Mouse (Mus musculus) embryonic facial prominence, embryonic 13.5 days (tissue): Measurements from ENCODE around the gene Col5a1. TPM values are rescaled to one million over a fixed set of nuclear protein-coding genes. Genes with fewer than 3 reads are reported as not detected.

ENCODE experiments used
- ATAC-seq: fragments of 200-750 bp; cut with Nextera tagmentation; 2 replicates; pipeline ENCODE4 v1.8.0; 2017; ENCODE audit warnings: low read depth; ENCODE audit not compliant: insufficient number of reproducible peaks, insufficient read depth, low FRiP score, low TSS enrichment
- H3K27ac ChIP-seq: fragments of 300-500 bp; sonication (generic); 2 replicates; pipeline ENCODE4 v1.5.1; 2015; ENCODE audit warnings: moderate library complexity, mild to moderate bottlenecking, inconsistent platforms
- H3K27me3 ChIP-seq: fragments of 300-500 bp; sonication (generic); 2 replicates; pipeline ENCODE4 v1.6.1; 2015; ENCODE audit warnings: mild to moderate bottlenecking, inconsistent platforms
- H3K36me3 ChIP-seq: fragments of 300-500 bp; sonication (generic); 2 replicates; pipeline ENCODE4 v1.6.1; 2015; ENCODE audit warnings: mild to moderate bottlenecking, inconsistent platforms
- H3K4me1 ChIP-seq: fragments of 300-500 bp; sonication (generic); 2 replicates; pipeline ENCODE4 v1.6.1; 2015; ENCODE audit warnings: inconsistent platforms
- H3K4me2 ChIP-seq: fragments of 300-500 bp; sonication (generic); 2 replicates; pipeline ENCODE4 v1.6.1; 2015; ENCODE audit warnings: moderate library complexity, mild to moderate bottlenecking, inconsistent platforms
- H3K4me3 ChIP-seq: fragments of 300-500 bp; sonication (generic); 2 replicates; pipeline ENCODE4 v1.5.1; 2015; ENCODE audit warnings: mild to moderate bottlenecking, inconsistent platforms
- H3K9ac ChIP-seq: fragments of 300-500 bp; sonication (generic); 2 replicates; pipeline ENCODE4 v1.6.1; 2015; ENCODE audit warnings: mild to moderate bottlenecking, inconsistent platforms
- H3K9me3 ChIP-seq: fragments of 300-500 bp; sonication (generic); 2 replicates; pipeline ENCODE4 v1.6.1; 2016; ENCODE audit warnings: inconsistent platforms
- WGBS: fragments of 180-500 bp; shearing (Covaris S2); methylation state at CpG from one replicate; pipeline ENCODE4 v1.1.7; 2015; ENCODE audit warnings: mixed read lengths; 5-methylcytosine and 5-hydroxymethylcytosine counted together
- polyA plus RNA-seq: library from polyadenylated mRNA; unstranded; fragments of >200 nt; fragmentation: Nextera tagmentation; extraction: Ambion mirVana; gene quantifications from 2 replicates; pipeline ENCODE4 v1.2.1, GENCODE M21; 2015

Col5a1 gene
- polyA plus RNA-seq, 1 experiment from 2014 or later, result 104 TPM

- WGBS, result 77% methylated on average over 4 of the region's 4 CpGs
- no peak overlapping the region for H3K4me3 ChIP-seq
- ATAC-seq, result no peak
- H3K9me3 ChIP-seq, result no peaks in the 10 kb centered on the region
- no peak overlapping the region for H3K4me2 ChIP-seq
- no peaks in the 10 kb centered on the region for H3K27me3 ChIP-seq
- H3K27ac ChIP-seq, result no peak overlapping the region
- H3K36me3 ChIP-seq, result peaks cover 92% of the 10 kb centered on the region
- H3K4me1 ChIP-seq, result peaks cover 3% of the 10 kb centered on the region; the same call in 1 of the 2 replicates
- H3K9ac ChIP-seq, result no peak overlapping the region
These were observed 90.3 kb downstream of the Col5a1 start for GRCm38 (mm10) chr2:27976512-27976911.

- no peaks in the 10 kb centered on the region for H3K4me1 ChIP-seq
- no peaks in the 10 kb centered on the region for H3K27me3 ChIP-seq
- no peak overlapping the region for H3K27ac ChIP-seq
- ATAC-seq, result no peak
- H3K9me3 ChIP-seq, result no peaks in the 10 kb centered on the region
- no peak overlapping the region for H3K4me3 ChIP-seq
- no peak overlapping the region for H3K4me2 ChIP-seq
- WGBS, result 76% methylated on average over 2 of the region's 2 CpGs
- no peak overlapping the region for H3K9ac ChIP-seq
- peaks cover 92% of the 10 kb centered on the region for H3K36me3 ChIP-seq
These were observed 94.8 kb downstream of the Col5a1 start for GRCm38 (mm10) chr2:27981066-27981465.

- Histone ChIP-seq H3K9me3 (no peaks in the 10 kb centered on the region), H3K27ac (no peak overlapping the region), H3K4me1 (no peaks in the 10 kb centered on the region), H3K4me3 (no peak overlapping the region), H3K9ac (no peak overlapping the region), H3K27me3 (no peaks in the 10 kb centered on the region), H3K4me2 (no peak overlapping the region), H3K36me3 (peaks cover 94% of the 10 kb centered on the region)
- ATAC-seq, result no peak
- 83% methylated on average over 14 of the region's 14 CpGs for WGBS
These were observed 95.7 kb downstream of the Col5a1 start for GRCm38 (mm10) chr2:27981621-27982535.

- Histone ChIP-seq H3K9ac (no peak overlapping the region), H3K4me1 (no peaks in the 10 kb centered on the region), H3K4me2 (no peak overlapping the region), H3K36me3 (peaks cover 97% of the 10 kb centered on the region), H3K27me3 (no peaks in the 10 kb centered on the region), H3K4me3 (no peak overlapping the region), H3K9me3 (no peaks in the 10 kb centered on the region), H3K27ac (no peak overlapping the region)
- ATAC-seq, result no peak
These were observed 96.9 kb downstream of the Col5a1 start for GRCm38 (mm10) chr2:27983093-27983492.

- no peak overlapping the region for H3K27ac ChIP-seq
- no peak overlapping the region for H3K4me3 ChIP-seq
- no peak overlapping the region for H3K9ac ChIP-seq
- no peaks in the 10 kb centered on the region for H3K9me3 ChIP-seq
- WGBS, result 59% methylated on average over 3 of the region's 3 CpGs
- H3K27me3 ChIP-seq, result no peaks in the 10 kb centered on the region
- H3K4me1 ChIP-seq, result no peaks in the 10 kb centered on the region
- H3K36me3 ChIP-seq, result peaks cover 100% of the 10 kb centered on the region
- ATAC-seq, result no peak
- no peak overlapping the region for H3K4me2 ChIP-seq
These were observed 97.7 kb downstream of the Col5a1 start for GRCm38 (mm10) chr2:27983884-27984283.

GRCm38 (mm10) chr2:27986751-27987150 lies 100.5 kb downstream of the Col5a1 start:
- Histone ChIP-seq H3K36me3 (peaks cover 100% of the 10 kb centered on the region), H3K27ac (no peak overlapping the region), H3K4me3 (no peak overlapping the region), H3K4me1 (no peaks in the 10 kb centered on the region), H3K9me3 (no peaks in the 10 kb centered on the region), H3K27me3 (no peaks in the 10 kb centered on the region), H3K9ac (no peak overlapping the region), H3K4me2 (no peak overlapping the region)
- 87% methylated on average over 4 of the region's 4 CpGs for WGBS
- no peak for ATAC-seq

- Histone ChIP-seq H3K4me2 (no peak overlapping the region), H3K4me1 (no peaks in the 10 kb centered on the region), H3K4me3 (no peak overlapping the region), H3K9ac (no peak overlapping the region), H3K36me3 (peaks cover 96% of the 10 kb centered on the region), H3K9me3 (no peaks in the 10 kb centered on the region), H3K27ac (no peak overlapping the region), H3K27me3 (no peaks in the 10 kb centered on the region)
- WGBS, result 84% methylated on average over 13 of the region's 13 CpGs
- no peak for ATAC-seq
These were observed 104.4 kb downstream of the Col5a1 start for GRCm38 (mm10) chr2:27990430-27991211.

GRCm38 (mm10) chr2:27993416-27993815 lies 107.2 kb downstream of the Col5a1 start:
- H3K27me3 ChIP-seq, result no peaks in the 10 kb centered on the region
- no peaks in the 10 kb centered on the region for H3K9me3 ChIP-seq
- no peak for ATAC-seq
- H3K4me2 ChIP-seq, result no peak overlapping the region
- H3K9ac ChIP-seq, result no peak overlapping the region
- no peak overlapping the region for H3K4me3 ChIP-seq
- H3K36me3 ChIP-seq, result peaks cover 96% of the 10 kb centered on the region
- no peak overlapping the region for H3K27ac ChIP-seq
- WGBS, result 63% methylated on average over 5 of the region's 5 CpGs
- no peaks in the 10 kb centered on the region for H3K4me1 ChIP-seq

GRCm38 (mm10) chr2:27999996-28000583 lies 113.9 kb downstream of the Col5a1 start:
- no peak for ATAC-seq
- Histone ChIP-seq H3K4me3 (no peak overlapping the region), H3K27ac (no peak overlapping the region), H3K36me3 (peaks cover 95% of the 10 kb centered on the region), H3K27me3 (no peaks in the 10 kb centered on the region), H3K4me2 (no peak overlapping the region), H3K9me3 (no peaks in the 10 kb centered on the region), H3K9ac (no peak overlapping the region), H3K4me1 (no peaks in the 10 kb centered on the region)
- WGBS, result 87% methylated on average over 9 of the region's 9 CpGs

- 82% methylated on average over 3 of the region's 3 CpGs for WGBS
- no peaks in the 10 kb centered on the region for H3K27me3 ChIP-seq
- no peak overlapping the region for H3K27ac ChIP-seq
- ATAC-seq, result no peak
- H3K4me2 ChIP-seq, result no peak overlapping the region
- no peak overlapping the region for H3K9ac ChIP-seq
- no peaks in the 10 kb centered on the region for H3K9me3 ChIP-seq
- peaks cover 97% of the 10 kb centered on the region for H3K36me3 ChIP-seq
- H3K4me1 ChIP-seq, result no peaks in the 10 kb centered on the region
- H3K4me3 ChIP-seq, result no peak overlapping the region
These were observed 114.4 kb downstream of the Col5a1 start for GRCm38 (mm10) chr2:28000660-28001059.

GRCm38 (mm10) chr2:28001206-28001605 lies 115.0 kb downstream of the Col5a1 start:
- Histone ChIP-seq H3K4me1 (no peaks in the 10 kb centered on the region), H3K36me3 (peaks cover 97% of the 10 kb centered on the region), H3K9ac (no peak overlapping the region), H3K4me3 (no peak overlapping the region), H3K4me2 (no peak overlapping the region), H3K27me3 (no peaks in the 10 kb centered on the region), H3K27ac (no peak overlapping the region), H3K9me3 (no peaks in the 10 kb centered on the region)
- ATAC-seq, result no peak
- WGBS, result 81% methylated on average over 11 of the region's 11 CpGs
